Mouse (Mus musculus) macrophage (primary cell): Measurements from ENCODE around the gene Tmem161a. TPM values are rescaled to one million over a fixed set of nuclear protein-coding genes. Genes with fewer than 3 reads are reported as not detected.

Source experiments
- H3K27ac ChIP-seq: fragments of 350-480 bp; formaldehyde crosslinking; 2 replicates; pipeline ENCODE4 v1.9.0; 2021
- H3K36me3 ChIP-seq: fragments of 350-480 bp; formaldehyde crosslinking; 2 replicates; pipeline ENCODE4 v1.9.0; 2021; ENCODE audit errors: inconsistent target
- H3K4me3 ChIP-seq: fragments of 350-480 bp; formaldehyde crosslinking; 2 replicates; pipeline ENCODE4 v1.9.0; 2021; ENCODE audit errors: inconsistent target
- H3K79me2 ChIP-seq: fragments of 350-480 bp; formaldehyde crosslinking; 2 replicates; pipeline ENCODE4 v1.9.0; 2021; ENCODE audit errors: inconsistent target
- whole genome bisulfite sequencing: methylation state at CpG from one replicate; pipeline ENCODE4 v1.1.7; 2026; ENCODE audit warnings: inconsistent platforms; ENCODE audit not compliant: missing documents; 5-methylcytosine and 5-hydroxymethylcytosine counted together
- polyA plus RNA-seq: library from polyadenylated mRNA; stranded (reverse); fragments of 250-400 nt; gene quantifications from 3 replicates; pipeline ENCODE4 v1.2.4, GENCODE M21; 2018; ENCODE audit warnings: inconsistent platforms

The Tmem161a gene
- polyA plus RNA-seq, 1 experiment from 2014 or later, result 11.2 TPM

DNA sequence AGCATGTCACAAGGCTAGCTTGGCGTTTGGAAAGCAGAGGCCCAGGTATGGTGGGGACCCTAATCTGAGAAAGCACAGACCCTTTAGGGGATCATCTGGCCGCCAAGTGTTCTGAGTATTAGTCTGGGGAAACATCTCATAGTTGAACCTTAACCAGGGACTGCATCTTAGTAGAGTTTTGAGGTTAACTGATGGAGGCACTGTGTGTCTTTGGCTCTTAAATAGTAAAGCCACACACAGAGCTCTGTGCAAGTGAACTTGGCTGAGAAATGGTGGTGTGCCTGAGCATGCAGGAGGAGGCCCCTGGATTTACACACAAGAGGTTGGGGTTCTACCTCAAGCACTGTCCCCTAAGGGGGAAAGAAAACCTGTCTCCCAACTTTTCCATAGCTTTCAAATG is 6.1 kb downstream of the Tmem161a start:
- Histone ChIP-seq H3K27ac (no peak overlapping the region), H3K36me3 (peaks cover 15% of the 10 kb centered on the region; the same call in 1 of the 2 replicates), H3K4me3 (no peak overlapping the region), H3K79me2 (peaks cover 11% of the 10 kb centered on the region; the same call in 1 of the 2 replicates)
- WGBS, result 100% methylated on average over 2 of the region's 2 CpGs

DNA sequence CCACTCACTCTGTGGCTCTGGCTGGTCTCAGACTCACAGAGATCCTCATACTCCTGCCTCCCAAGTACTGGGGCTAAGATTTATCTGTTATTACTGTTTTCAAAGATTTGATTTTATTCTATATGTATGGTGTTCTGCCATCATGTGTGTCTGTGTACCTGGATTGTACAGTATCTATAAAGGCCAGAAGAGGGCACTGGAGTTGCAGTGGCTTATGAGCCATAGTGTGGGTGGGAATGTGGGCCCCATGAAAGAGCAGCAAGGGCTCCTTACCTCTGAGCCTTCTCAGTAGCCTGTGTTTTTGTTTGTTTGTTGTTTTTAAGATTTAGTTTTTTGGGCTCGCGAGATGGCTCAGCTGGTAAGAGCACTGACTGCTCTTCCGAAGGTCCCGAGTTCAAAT is 6.9 kb downstream of the Tmem161a start:
- Histone ChIP-seq H3K79me2 (peaks cover 3% of the 10 kb centered on the region; the same call in 1 of the 2 replicates), H3K4me3 (no peak overlapping the region), H3K27ac (no peak overlapping the region), H3K36me3 (peaks cover 15% of the 10 kb centered on the region; the same call in 1 of the 2 replicates)
- 95% methylated on average over 4 of the region's 4 CpGs for WGBS

- Histone ChIP-seq H3K79me2 (no peaks in the 10 kb centered on the region), H3K4me3 (no peak overlapping the region), H3K36me3 (peaks cover 15% of the 10 kb centered on the region; the same call in 1 of the 2 replicates), H3K27ac (no peak overlapping the region)
- 90% methylated on average over 11 of the region's 16 CpGs for WGBS
Measured at GRCm38 (mm10) chr8:70181212-70181902, 9.2 kb downstream of the Tmem161a start.

DNA sequence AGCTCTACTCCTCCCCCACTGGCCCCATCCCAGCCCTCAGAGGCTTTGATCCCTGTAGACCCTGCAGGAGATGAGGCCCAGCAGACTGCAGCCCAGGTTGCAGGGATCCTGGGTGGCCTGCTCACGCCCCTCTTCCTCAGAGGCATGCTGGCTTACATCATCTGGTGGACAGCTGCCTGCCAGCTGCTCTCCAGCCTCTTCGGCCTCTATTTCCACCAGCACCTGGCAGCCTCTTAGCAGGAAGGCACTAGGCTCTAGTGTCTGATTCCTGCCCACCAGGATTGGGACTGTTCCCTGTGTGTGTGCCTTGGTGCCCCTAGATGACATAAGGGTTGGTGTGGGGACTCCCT is 9.7 kb downstream of the Tmem161a start:
- Histone ChIP-seq H3K79me2 (no peaks in the 10 kb centered on the region), H3K27ac (no peak overlapping the region), H3K36me3 (peaks cover 15% of the 10 kb centered on the region; the same call in 1 of the 2 replicates), H3K4me3 (no peak overlapping the region)
- WGBS, result 100% methylated on average over 2 of the region's 2 CpGs

- no peak overlapping the region for H3K27ac ChIP-seq
- no peak overlapping the region for H3K4me3 ChIP-seq
- H3K79me2 ChIP-seq, result no peaks in the 10 kb centered on the region
- WGBS, result 94% methylated on average over 4 of the region's 4 CpGs
- peaks cover 10% of the 10 kb centered on the region; the same call in 1 of the 2 replicates for H3K36me3 ChIP-seq
Measured at GRCm38 (mm10) chr8:70183194-70183593, 11.0 kb downstream of the Tmem161a start.

DNA sequence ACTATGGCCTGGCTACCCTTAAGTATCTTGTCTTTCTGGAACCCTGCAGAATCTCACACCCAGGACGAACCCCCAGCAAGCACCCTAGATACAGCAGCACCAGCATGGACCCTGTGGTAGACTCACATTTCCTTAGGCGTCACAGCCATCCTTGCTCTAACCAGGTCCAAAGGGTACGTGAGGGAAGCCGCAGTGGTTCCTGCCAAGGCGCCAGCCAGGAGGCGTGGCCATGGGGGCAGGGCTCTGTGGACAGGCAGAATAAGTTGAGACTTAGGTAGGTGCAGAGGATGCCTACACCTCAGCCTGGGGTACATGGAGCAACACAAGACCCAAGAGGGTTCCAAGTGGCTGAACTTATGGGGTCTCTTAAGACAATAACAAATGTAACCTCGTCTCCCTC is 16.6 kb downstream of the Tmem161a start:
- H3K36me3 ChIP-seq, result no peaks in the 10 kb centered on the region
- WGBS, result 88% methylated on average over 7 of the region's 7 CpGs
- H3K79me2 ChIP-seq, result no peaks in the 10 kb centered on the region
- no peak overlapping the region for H3K27ac ChIP-seq
- no peak overlapping the region for H3K4me3 ChIP-seq

- WGBS, result 94% methylated on average over 5 of the region's 5 CpGs
Measured at GRCm38 (mm10) chr8:70193238-70193637, 21.1 kb downstream of the Tmem161a start.

DNA sequence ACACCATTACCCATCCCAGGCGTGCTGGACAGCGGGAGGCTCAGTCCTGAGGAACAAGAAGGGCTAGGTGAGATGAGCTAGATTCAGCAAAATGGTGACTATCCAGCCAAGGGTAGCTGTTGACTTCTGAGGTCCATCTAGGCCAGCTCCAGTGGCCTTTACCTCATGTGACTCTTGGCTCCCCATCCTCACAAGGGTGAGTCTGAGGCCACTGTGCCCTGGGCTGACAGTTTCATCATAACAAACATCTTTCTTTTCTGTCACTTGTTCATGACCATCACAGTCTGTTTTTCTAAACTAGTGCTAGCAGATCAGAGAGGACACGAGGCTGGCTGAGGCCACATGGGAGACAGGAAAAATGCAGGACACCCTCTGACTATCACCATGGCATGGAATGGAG is 22.0 kb downstream of the Tmem161a start:
- H3K4me3 ChIP-seq, result no peak overlapping the region
- H3K79me2 ChIP-seq, result no peaks in the 10 kb centered on the region
- no peak overlapping the region for H3K27ac ChIP-seq
- H3K36me3 ChIP-seq, result no peaks in the 10 kb centered on the region
- WGBS, result 96% methylated on average over 3 of the region's 3 CpGs

More at GRCm38 (mm10) chr8:70193238-70193637, 21.1 kb downstream of the Tmem161a start:
- Histone ChIP-seq H3K27ac (no peak overlapping the region), H3K4me3 (no peak overlapping the region), H3K36me3 (no peaks in the 10 kb centered on the region), H3K79me2 (no peaks in the 10 kb centered on the region)

GRCm38 (mm10) chr8:70195762-70196161 is 23.6 kb downstream of the Tmem161a start:
- Histone ChIP-seq H3K27ac (no peak overlapping the region), H3K36me3 (no peaks in the 10 kb centered on the region), H3K4me3 (no peak overlapping the region), H3K79me2 (no peaks in the 10 kb centered on the region)
- 94% methylated on average over 2 of the region's 2 CpGs for WGBS

- no peaks in the 10 kb centered on the region for H3K36me3 ChIP-seq
- no peaks in the 10 kb centered on the region for H3K79me2 ChIP-seq
- WGBS, result 96% methylated on average over 7 of the region's 7 CpGs
- no peak overlapping the region for H3K27ac ChIP-seq
- no peak overlapping the region for H3K4me3 ChIP-seq
Measured at GRCm38 (mm10) chr8:70197603-70198002, 25.4 kb downstream of the Tmem161a start.

DNA sequence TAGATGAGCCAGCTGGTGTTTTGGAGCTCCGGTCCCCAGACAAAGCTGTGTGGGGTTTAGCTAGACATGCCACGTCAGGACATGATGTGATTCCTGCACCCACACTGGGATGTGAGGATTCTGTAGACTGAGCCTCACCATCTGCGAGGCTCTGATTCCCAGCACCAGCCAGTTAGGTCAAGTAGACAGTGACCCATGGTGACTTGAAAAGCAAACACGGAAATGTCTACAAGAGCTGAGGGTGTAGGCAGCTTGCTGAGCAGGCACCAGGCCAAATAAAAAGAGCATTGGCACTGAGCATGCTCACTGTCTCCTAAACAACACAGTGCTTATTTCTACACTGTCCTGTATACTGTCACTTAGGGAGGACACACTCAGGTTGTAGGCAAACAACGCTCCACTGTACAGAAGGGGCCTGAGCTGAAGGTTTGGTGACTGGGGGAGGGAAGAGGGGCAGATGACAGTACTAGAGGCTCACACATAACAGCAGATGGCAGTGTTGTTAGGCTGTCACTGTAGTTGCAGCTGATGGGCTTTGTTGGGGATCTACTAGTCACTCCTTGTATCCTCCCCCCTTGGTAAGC is 28.0 kb downstream of the Tmem161a start:
- Histone ChIP-seq H3K79me2 (no peaks in the 10 kb centered on the region), H3K4me3 (no peak overlapping the region), H3K36me3 (no peaks in the 10 kb centered on the region), H3K27ac (no peak overlapping the region)
- WGBS, result 87% methylated on average over 5 of the region's 5 CpGs

GRCm38 (mm10) chr8:70201417-70201816 is 29.3 kb downstream of the Tmem161a start:
- no peak overlapping the region for H3K4me3 ChIP-seq

DNA sequence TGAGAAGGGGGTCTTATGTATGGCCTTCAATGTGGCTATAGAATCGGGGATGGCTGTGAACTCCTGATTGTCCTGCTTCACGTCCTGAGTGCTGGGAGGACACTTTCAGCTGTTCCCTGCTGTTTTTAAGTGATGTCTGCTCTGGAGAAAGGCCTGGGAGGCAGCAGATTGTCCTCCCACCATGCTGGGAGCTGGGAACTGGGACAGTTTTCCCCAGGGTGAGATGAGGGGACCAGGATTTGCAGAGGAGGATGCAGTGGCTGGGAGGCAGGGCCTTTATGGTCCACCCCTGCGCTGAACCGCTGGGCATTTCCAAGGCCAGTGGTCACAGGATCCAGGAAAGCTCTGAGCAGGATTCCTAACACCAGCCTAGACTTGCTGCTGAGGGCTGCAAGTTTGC is 30.9 kb downstream of the Tmem161a start:
- H3K27ac ChIP-seq, result no peak overlapping the region
- no peaks in the 10 kb centered on the region for H3K36me3 ChIP-seq
- 93% methylated on average over 4 of the region's 4 CpGs for WGBS
- H3K4me3 ChIP-seq, result no peak overlapping the region
- no peaks in the 10 kb centered on the region for H3K79me2 ChIP-seq

More at GRCm38 (mm10) chr8:70201417-70201816, 29.3 kb downstream of the Tmem161a start:
- WGBS, result 86% methylated on average over 3 of the region's 3 CpGs
- no peaks in the 10 kb centered on the region for H3K36me3 ChIP-seq
- H3K79me2 ChIP-seq, result no peaks in the 10 kb centered on the region
- H3K27ac ChIP-seq, result no peak overlapping the region

GRCm38 (mm10) chr8:70204757-70205156 is 32.6 kb downstream of the Tmem161a start:
- H3K4me3 ChIP-seq, result no peak overlapping the region
- H3K27ac ChIP-seq, result no peak overlapping the region
- WGBS, result 83% methylated on average over 1 of the region's 1 CpGs
- H3K79me2 ChIP-seq, result no peaks in the 10 kb centered on the region
- no peaks in the 10 kb centered on the region for H3K36me3 ChIP-seq

DNA sequence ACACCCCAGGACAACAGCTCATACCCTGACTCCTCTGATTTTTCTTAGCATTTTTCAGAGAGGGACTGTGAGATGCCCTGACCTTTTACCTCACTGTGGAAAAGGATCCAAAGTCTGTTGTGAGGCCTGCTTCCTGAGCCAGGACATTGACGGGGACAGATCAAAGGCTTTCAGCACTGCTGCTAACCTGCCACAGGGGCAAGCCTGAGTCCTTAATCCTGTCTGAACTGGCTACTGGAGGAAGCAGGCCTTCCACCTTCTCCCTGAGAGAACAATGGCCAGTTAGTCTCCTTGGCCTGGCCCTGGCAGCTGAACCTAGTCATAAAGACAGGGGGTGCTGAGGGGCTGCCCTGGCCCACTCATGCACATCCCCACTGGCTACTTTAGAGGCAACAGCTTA is 36.0 kb downstream of the Tmem161a start:
- no peaks in the 10 kb centered on the region for H3K79me2 ChIP-seq
- 91% methylated on average over 1 of the region's 1 CpGs for WGBS
- H3K36me3 ChIP-seq, result no peaks in the 10 kb centered on the region
- H3K4me3 ChIP-seq, result no peak overlapping the region
- H3K27ac ChIP-seq, result no peak overlapping the region
